Mouse (Mus musculus) mesoderm, embryonic 11.5 days (tissue): ENCODE data around the gene Zkscan7.

ENCODE experiments used
- DNase-seq: peaks from one replicate; pipeline ENCODE4 v3.0.0-alpha.2; 2012; ENCODE audit warnings: low read depth, low spot score

Zkscan7 gene

GRCm38 (mm10) chr9:122902717-122903535, 17.4 kb downstream of the Zkscan7 start:
- DNase-seq: peak; percentile 87

GRCm38 (mm10) chr9:122922436-122922835, 37.0 kb downstream of the Zkscan7 start:
- no peak for DNase-seq

- DNase-seq: peak; percentile 85
Measured at GRCm38 (mm10) chr9:122922936-122923381, 37.5 kb downstream of the Zkscan7 start, which contains the start of gene Zfp105. TSS of gene Zfp105 (plus strand) at chr9:122923072.

GRCm38 (mm10) chr9:122928915-122929314, 43.4 kb downstream of the Zkscan7 start:
- no peak for DNase-seq
